Mouse (Mus musculus) right cerebral cortex, adult 18-20 months (tissue): ENCODE results near the gene Atg16l1.
A peak's percentile ranks its signal among the peaks of the same experiment; 100 is the strongest.
"Not testable (repeated sequence)": the region's sequence is repeated elsewhere in the genome, so short reads cannot be mapped to it uniquely, and the experiment has no call there.

Experiments used
- DNase-seq: peaks from one replicate; pipeline ENCODE4 v3.0.0; 2022; ENCODE audit warnings: mixed read lengths

Atg16l1 gene

DNA sequence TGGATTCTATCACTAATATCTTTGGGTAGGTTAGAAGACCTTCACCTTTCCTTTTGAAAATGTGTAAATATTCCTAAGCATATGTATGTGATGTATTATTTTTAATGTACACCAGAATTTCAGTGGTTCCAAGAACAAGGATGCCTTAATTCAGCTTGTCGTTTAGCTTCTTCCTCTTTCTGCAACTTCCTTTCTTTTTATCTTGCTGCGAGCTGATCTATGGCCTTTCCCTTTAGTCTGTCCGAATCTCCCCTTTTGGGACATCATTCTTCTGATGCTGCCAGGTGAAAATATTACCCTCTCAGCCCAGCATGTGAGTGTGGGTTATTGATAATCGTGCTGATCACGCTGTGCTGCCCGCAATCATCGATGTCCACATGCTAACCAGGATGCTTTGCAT is 19.2 kb downstream of the Atg16l1 start:
- no peak for DNase-seq

DNA sequence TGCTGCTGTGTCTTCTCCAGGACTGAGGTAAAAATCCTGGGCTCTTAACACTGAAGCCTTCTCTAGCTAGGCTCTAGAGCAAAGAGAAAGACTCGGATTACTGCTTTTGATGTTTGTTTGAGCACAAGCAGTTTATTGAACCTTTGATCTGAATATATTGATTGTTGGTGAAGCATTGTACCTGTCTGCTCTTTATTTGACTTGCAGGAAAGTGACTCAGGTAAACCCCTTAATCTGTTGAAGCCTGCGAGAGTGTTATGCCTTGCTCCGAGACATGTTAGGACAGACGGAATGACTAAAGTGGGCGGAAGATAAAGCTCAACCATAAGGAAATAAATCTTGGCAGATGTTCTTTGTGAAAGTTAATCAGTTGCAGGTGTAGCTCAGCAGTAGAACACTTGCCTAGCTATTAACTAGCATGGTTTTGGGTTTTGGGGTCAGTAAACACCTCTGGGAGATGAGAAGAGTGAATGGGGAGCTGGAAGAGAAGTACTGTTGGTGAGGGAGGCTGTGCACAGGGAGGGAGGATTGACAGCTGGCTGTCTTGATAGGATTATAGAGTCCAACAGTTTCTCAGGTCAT is 23.6 kb downstream of the Atg16l1 start:
- DNase-seq: no peak

DNA sequence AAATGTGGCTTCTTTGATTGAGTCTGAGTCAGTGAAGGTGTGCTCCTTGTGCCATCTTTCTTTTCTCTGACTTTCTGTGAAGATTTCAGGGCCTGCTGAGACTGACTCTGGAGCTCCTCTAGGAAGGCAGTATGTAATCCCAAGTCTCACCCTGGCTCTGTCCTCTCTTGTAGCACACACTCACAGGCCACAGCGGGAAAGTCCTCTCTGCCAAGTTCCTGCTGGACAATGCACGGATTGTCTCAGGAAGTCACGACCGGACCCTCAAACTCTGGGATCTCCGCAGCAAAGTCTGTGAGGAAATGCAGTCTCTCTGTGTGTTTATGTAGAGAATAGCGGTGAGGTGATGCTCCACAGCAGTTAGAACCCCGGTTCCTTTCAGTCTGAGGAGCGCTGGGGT is 30.0 kb downstream of the Atg16l1 start:
- no peak for DNase-seq

DNA sequence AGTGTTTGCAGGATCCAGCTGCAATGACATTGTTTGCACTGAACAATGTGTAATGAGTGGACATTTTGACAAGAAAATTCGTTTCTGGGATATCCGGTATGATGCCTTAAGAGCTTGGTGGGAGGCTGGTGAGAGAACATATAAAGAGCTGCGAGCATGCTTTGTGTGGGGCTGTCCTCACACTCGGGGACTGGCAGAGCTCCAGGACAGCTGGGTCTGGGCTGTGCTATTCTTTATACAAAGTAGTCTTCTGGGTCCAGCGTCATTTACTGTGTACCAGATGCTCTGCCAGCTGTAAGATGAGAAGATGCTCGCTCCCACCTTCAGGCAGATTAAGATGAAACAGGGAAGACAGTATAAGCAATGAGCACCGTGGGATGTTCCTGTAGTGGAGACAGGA is 30.6 kb downstream of the Atg16l1 start:
- DNase-seq: peak; percentile 81

DNA sequence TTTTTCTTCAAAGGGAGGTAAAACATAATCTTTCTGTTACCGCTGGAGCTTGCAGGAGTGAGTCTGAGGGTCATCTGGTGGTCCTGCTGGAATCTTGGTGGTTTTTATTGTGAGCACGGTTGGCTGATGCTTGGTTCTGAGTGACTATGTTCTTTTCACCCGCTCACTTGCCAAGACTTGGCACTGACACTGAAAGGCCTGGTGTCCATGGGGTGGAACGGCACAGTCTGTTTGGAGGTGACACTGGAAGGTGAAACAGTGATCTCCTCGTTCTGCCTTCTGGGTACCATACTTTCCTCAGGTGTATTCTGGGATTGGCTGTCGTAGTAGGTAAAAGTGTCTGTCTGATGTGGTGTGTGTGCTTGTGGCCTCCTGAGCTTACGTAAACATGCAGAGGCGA is 34.0 kb downstream of the Atg16l1 start:
- DNase-seq: no peak

DNA sequence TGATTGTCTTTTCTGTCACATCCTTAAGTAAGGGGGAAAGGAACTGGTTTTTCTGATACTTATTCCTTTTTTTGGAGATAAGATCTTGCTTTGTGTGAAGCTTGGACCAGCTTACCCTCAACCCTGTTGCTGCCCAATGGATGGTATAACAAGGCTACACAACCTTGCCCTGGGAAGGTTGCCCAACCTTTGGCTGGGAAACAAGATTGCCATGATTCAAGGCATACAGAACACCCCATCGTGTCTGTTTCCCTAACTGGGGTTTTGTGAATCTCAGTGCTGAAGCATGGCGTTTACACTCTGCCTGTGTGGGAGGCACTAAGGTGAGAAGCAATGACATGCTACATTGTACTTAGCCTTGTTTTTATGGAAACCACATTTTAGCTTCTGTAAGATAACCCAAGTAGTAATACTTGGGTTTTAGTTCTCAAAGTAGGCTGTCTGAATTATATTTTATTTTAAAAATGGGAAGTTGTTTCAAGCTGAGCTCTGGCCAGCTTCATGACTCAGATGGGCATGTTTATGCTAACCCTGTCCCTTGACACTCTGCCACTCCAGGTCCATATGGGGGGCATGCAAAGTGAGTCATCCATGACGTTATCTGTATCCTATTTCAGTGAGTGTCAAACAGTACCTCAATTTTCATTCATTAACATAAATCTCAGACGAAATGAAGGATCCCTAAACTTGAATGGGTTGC is 36.9 kb downstream of the Atg16l1 start:
- DNase-seq: peak; percentile 19

DNA sequence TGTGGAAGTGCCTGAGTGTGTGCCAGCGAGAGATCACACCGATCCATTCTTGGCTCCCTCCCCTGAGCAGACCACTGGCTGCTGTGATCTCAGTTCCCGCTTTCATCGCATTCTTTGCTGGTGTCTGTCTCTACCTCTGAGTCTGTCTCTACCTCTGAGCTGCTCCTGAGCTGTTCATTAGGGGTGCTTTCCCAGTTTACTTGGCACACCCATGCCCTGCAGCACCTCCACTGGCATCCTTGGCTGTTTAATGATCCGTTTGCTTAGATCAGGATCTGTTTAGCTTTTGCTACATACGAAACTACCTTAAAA is 37.4 kb downstream of the Atg16l1 start:
- DNase-seq: no peak

DNA sequence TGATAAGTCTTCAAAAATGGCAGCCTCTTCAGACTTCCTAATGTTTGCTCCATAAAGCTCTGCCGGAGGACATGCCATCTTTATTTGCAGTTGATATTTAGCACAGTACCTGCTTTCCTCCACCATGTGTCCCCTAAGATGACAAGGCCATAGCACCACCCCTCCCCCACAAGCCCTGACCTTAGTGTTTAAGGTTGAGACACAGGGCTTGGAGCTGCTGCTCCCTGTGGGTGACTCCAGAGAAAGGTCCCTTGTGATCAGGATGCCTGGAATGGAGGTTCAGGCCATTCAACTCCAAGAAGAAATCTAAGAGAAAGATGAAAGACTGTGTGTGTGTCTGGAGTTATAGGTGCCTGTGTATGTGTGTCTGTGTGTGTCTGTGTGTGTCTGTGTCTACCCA is 42.0 kb downstream of the Atg16l1 start:
- no peak for DNase-seq

DNA sequence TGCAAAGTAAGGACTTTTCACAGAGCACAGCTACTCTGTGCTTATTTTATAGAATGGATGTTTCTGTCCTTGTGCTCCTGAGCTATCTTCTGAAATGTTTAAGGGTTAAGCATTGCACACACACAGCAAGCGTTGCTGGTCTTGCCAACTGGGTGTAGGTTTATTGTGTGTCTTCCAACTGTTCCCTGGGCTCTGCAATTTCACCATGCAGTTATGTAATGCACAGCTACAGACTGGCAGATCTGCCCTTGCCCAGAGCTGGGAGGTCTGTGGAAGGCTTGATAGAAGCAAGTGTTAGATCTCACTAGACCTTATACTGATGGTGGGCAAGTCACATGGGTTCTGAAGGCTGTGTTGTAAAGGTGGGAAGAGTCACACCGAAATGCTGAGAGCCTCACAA is 42.6 kb downstream of the Atg16l1 start:
- peak; percentile 52 for DNase-seq

DNA sequence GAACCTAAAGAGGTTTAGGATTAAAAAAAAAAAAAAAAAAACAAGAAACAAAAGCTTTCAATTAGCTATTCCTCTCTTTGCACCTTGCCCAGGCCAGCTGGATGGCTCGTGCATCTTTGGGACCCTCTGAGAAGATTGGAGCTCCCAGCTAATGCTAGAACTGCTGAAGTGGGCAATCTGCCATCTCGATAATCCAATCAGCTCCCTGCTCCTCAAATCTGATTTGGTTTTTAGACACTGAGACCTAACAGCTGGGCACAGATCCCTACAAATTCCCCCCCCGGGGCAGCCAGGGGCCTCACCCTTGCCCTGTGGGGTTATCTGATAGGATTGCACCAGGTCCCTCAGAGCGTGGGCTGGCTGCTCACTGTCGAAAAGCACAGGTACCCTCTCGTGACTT is 47.9 kb downstream of the Atg16l1 start, which contains the start of gene Sag:
Sag (plus strand) TSS at position 105 of the 400 bp plus-strand sequence.
- DNase-seq: no peak

DNA sequence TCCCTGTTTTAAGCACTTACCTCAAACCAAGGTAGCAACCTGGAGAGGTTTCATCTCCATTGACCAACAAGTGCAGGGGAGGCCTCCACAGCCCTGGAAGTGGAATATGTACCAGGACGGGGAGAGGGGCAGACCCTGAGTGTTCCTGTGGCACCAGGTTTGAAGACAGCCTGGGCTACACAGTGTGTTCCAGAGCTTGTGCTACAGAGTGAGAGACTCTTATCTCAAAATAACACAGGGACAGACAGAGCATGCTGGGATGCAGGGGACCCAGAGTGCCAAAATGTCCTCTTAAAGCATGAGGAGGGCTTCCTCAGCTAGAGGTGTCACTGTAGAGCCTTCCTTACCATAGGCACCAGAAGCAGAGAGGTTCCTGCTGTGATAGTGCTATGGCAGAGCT is 52.1 kb downstream of the Atg16l1 start:
- no peak for DNase-seq

DNA sequence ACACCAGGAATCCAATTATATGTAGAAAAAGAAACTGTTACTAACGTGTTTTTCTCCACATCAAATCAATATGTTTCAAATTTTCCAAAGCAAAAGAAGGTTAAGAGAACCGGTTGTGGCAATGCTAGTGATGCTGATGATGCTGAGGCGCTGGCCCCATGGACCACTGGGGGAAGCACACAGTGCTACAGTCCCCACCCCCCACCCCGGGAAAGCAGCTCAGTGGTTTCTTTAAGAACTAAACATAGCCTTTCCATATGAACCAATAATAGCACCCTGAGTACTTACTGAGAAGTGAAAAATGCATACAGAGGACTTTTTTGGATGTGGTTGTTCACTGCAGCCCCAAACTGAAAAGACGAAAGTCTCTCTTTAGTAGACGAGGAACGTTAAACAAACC is 55.7 kb downstream of the Atg16l1 start:
- DNase-seq: no peak

DNA sequence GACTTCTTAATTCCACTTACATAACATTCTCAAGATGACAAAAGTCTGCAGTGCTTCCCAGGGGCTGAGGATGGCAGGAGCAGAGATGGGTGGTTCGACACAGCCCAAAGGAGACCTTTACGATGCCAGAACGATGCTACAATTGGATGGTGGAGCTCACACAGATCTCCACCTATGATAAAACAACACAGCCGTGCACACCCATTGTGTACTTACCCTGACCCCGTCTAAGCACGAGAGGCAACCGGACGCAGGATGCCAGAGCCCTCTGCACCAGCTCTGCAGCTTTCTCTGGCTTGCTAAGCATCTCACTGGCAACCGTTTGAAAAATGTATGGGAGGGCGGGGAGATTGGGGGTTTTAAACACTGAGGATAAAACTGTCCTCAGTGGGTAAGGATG is 56.4 kb downstream of the Atg16l1 start:
- DNase-seq: no peak

DNA sequence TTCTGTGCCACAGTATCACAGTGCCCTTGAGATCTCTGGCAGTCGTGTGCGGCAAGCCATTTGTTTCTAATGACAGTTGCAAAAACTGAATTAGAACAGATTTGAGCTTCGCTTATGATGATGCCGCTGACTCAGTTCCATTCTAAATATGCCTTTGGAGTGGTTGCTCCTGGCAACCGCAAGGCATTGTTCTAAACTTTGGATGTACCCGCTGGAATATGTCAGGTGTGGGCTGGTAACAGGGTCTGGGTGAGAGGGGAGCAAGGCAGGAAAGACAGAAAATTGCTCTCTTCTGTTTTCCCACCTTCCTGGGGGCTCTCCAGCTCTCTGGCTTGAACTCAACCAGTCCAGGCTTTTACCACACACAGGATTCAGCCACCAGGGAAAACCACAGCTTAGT is 57.5 kb downstream of the Atg16l1 start:
- DNase-seq: peak; percentile 79

DNA sequence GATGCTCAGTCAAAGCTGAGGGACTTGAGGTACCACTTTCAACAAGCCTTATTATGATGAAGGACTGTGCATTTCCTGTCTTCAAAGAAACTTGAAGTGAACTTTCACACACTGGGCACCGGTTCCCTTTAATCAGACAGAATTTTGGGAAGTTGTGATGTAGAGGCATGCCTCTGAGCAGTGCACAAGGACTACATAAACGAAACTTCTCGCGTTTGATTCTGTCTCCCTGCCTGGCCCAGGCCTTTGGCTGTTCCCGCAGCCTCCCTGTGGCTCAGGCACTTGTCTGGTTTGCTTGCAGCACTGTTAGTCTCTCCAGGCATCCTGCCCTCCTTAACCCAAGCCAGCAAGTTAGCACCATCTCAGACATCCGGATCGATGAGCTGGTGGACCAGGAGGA is 58.0 kb downstream of the Atg16l1 start:
- DNase-seq: no peak

DNA sequence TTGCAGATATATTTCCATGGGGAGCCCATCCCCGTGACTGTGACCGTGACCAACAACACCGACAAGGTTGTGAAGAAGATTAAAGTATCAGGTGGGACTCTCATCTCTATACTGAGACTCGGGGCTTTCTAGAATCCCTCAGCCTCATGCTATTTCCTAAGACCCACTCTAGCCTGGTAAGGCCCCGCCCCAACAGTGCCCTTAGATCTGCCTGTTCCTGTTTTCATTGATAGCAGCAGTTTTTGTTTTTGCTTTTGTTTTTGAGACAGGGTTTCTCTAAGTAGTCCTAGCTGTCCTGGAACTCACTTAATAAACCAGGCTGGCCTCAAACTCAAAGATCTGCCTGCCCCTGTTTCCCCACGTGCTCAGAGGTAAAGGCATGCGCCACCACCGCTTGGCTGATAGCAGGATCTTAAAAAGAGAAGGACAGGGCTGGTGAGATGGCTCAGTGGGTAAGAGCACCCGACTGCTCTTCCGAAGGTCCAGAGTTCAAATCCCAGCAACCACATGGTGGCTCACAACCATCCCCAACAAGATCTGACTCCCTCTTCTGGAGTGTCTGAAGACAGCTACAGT is 68.8 kb downstream of the Atg16l1 start:
- DNase-seq: no peak

DNA sequence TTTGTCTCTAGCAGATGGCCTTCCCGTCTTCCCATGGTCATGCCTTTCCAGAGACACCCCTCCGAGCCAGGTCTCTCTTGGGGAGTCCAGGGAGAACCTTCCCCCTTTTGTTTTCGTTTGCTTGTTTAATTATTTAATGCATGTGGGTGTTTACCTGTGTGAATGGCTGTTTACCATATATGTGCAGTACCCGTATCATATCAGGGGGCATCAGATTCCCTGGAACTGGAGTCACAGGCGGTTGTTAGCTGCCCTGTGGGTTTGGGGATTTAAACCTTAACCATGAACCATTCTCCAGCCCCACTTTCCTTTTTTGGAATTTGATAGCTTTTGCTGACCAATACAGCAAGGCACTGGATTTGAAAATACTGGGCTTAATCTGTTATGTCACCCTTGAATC is 69.6 kb downstream of the Atg16l1 start:
- no peak for DNase-seq

DNA sequence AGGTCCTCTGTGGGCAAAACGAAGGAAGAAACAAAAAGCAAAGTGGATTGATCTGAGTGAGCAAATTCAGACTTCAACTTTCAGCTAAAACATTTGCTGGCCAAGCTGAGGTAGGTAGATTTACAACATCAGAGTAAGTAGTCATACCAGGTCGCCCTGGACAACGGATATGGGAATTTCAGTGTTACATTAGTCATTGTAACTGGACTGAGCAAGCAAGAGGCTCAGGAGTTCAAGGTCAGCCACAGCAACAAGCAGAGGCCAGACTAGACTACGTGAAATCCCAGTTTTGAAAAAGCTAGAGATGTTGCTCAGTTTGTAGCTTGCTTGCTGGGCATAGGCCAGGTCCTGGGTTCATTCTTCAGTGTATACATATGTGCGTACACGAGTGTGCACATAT is 70.3 kb downstream of the Atg16l1 start:
- DNase-seq: no peak

DNA sequence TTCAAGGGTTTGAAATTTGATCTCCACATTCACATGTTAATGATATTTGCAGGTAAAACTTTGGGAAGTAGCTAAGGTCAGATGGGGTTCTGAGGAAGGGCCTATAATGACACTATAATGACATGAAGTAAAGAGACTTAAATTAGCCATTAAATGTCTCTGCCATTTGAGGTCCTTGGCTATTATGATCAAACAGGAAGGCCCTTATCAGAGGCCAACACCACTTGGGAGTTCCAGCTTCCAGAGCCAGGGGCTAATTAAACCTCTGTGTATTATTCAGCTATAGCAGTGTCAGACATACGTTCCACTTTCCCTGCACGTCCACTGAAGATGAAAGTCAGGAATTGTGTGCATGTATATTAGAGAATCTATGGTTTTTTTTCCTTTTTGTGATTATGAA is 70.8 kb downstream of the Atg16l1 start:
- no peak for DNase-seq

DNA sequence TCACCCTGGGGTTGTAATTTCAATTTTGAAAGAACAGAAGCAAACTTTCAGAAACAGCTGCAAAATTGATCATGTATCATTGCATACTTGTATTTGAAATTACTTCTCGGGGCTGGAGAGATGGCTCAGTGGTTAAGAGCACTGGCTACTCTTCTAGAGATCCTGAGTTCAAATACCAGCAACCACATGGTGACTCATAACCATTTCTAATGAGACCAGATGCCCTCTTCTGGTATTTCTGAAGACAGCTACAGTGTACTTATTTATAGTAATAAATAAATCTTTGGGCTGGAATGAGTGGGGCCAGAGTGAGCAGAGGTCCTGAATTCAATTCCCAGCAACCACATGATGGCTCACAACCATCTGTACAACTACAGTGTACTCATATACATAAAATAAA is 71.8 kb downstream of the Atg16l1 start:
- not testable (repeated sequence) for DNase-seq

DNA sequence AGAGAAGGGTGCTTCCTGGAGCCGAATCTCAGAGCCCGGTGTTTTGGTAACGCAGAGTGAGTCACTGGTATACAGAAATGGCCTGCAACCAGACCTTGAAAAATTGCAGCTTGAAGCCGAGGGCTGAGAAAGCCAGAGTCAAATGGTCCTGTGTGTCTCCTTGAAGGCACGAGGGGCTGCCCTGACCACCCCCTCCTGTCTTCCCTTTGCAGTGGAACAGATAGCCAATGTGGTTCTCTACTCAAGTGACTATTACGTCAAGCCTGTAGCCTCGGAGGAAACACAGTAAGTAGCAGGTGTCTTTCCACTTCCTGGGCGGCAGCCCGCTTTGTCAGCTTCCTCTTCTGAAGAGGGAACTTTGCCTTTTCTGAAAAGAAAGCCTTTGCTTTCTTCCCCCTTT is 72.5 kb downstream of the Atg16l1 start:
- no peak for DNase-seq

DNA sequence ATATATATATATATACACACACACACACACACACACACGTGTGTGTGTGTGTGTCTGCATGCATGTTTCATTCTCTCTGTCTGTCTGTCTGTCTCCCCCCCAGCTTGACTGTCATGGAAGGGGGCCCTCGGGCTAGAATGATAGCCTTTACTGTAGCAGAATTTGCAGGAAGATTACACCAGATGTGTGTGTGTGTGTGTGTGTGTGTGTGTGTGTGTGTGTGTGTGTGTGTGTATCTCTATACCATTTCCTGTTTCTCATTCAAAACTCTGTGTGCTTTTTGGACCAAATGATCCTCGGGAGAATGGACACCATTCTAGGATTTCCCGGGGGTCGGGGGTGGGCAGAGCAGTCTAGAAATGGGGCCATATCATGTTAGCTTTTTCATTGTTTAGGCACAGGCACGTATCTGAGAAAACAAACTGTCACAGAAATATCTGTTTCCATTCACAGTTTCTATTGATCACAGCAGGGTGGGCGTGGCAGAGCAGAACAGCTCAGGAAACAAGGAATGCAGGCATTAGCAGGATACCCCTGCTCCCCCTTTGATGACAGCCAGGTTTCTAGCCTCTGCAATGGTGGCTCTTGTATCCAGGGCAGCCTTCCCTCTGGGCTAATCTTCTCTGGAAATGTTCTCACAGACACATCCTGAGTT is 73.4 kb downstream of the Atg16l1 start:
- no peak for DNase-seq

DNA sequence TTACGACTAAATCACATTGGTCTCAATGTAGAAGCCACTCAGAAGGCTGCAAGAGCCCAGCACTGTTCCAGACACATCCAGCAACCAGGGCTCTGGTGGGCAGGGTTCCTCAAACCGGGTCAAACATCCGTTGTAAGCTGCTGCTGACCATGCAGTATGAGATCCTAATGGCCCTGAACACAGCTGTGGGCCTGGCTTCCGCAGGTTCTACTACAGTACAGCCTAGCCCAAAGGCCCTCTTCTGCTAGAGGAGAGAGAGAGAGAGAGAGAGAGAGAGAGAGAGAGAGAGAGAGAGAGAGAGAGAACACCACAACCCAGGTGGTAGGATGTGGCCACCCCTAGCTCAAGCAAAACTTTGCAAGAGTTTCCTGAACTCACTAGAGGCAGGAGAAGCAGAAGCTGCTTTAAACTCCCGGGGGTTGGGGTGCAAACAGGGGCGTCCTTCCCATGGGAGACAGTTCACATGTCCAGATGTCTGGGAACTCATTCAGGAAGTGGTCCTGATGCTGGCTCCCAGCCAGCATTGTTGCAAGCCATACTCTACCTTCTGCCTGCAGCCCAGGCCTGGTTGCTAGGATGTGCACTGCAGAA is 74.0 kb downstream of the Atg16l1 start:
- no peak for DNase-seq

DNA sequence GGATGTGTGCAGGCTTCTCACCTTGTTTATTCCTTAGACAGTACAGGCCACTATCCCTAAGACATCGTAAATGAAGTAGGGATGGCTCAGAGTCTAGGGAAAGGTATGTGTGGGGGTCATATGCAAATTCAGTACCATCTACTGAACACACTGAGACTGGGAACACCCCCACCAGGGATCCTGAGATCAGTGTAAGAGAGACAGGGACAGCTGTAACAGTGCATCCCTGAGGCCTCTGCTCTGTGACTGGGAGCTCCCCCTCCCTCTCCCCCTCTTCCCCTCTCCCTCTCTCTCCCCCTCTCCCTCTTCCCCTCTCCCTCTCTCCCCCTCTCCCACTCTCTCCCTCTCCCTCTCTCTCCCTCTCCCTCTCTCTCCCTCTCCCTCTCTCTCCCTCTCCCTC is 80.8 kb downstream of the Atg16l1 start:
- DNase-seq: no peak
